Mouse (Mus musculus) lung, adult 2 months (tissue): ENCODE results near the gene Olfr1504. TPM values are rescaled to one million over a fixed set of nuclear protein-coding genes. Genes with fewer than 3 reads are reported as not detected.
"Not testable (repeated sequence)": the region's sequence is repeated elsewhere in the genome, so short reads cannot be mapped to it uniquely, and the experiment has no call there.

Experiments used
- DNase-seq: peaks from one replicate; pipeline ENCODE4 v3.0.0; 2022
- H3K4me1 ChIP-seq: fragments of 200-500 bp; 2 replicates; pipeline ENCODE4 v1.6.1; 2011; ENCODE audit warnings: low read length; ENCODE audit not compliant: control insufficient read depth, insufficient read depth
- H3K4me3 ChIP-seq: fragments of 200-500 bp; replicated peaks from 2 replicates; pipeline ENCODE3; 2011; ENCODE audit warnings: low read depth, mild to moderate bottlenecking, control low read depth, low read length; ENCODE audit errors: extremely low read depth
- CTCF ChIP-seq: fragments of 200-500 bp; IDR thresholded peaks from 2 replicates; pipeline ENCODE4 v1.5.1; 2011; ENCODE audit warnings: mild to moderate bottlenecking, low read length, control low read depth; ENCODE audit not compliant: insufficient read depth
- POLR2A ChIP-seq: fragments of 200-500 bp; IDR thresholded peaks from 2 replicates; pipeline ENCODE4 v1.6.1; 2011; ENCODE audit warnings: low read depth, mild to moderate bottlenecking, control low read depth, low read length, borderline replicate concordance; ENCODE audit errors: extremely low read depth
- WGBS: fragments of 180-500 bp; shearing (Covaris S2); methylation state at CpG from one replicate; pipeline ENCODE4 v1.1.7; 2018; 5-methylcytosine and 5-hydroxymethylcytosine counted together
- polyA plus RNA-seq: library from polyadenylated mRNA; depleted of rRNA; stranded (reverse); fragments of >200 nt; gene quantifications from 2 replicates; pipeline ENCODE4 v1.2.3, GENCODE M21; 2012; rRNA removed

The Olfr1504 gene
- not detected in 2 replicates for polyA plus RNA-seq

- Histone ChIP-seq H3K4me3 (no peak within 1 kb of the TSS), H3K4me1 (no peaks in the 10 kb centered on the region)
- TF ChIP-seq POLR2A, result no peak
- TF ChIP-seq CTCF, result no peak
- WGBS, result 46% methylated on average over 1 of the region's 1 CpGs
- DNase-seq, result no peak
Observed at GRCm38 (mm10) chr19:13897828-13898227, at the start of gene Olfr1504. TSS of gene Olfr1504 (minus strand) at chr19:13897928.

GRCm38 (mm10) chr19:13913230-13913629, 15.5 kb upstream of the Olfr1504 start, which contains the start of gene Olfr1505:
TSS of gene Olfr1505 (plus strand) at chr19:13913530.
- TF ChIP-seq CTCF, result no peak
- TF ChIP-seq POLR2A, result no peak
- WGBS, result 62% methylated on average over 2 of the region's 2 CpGs

GRCm38 (mm10) chr19:13861495-13861894, 36.2 kb downstream of the Olfr1504 start, which contains the start of gene Olfr1502:
TSS of gene Olfr1502 (plus strand) at chr19:13861795.
- Histone ChIP-seq H3K4me1 (no peaks in the 10 kb centered on the region), H3K4me3 (no peak within 1 kb of the TSS)
- DNase-seq, result no peak
- WGBS, result 86% methylated on average over 1 of the region's 1 CpGs
- TF ChIP-seq POLR2A, result no peak

More at GRCm38 (mm10) chr19:13913230-13913629, 15.5 kb upstream of the Olfr1504 start, which contains the start of gene Olfr1505:
- Histone ChIP-seq H3K4me1 (no peaks in the 10 kb centered on the region), H3K4me3 (no peak within 1 kb of the TSS)
- no peak for DNase-seq

- not testable (repeated sequence) for DNase-seq, H3K4me3 ChIP-seq, H3K4me1 ChIP-seq
Observed at GRCm38 (mm10) chr19:13850592-13850991, 47.1 kb downstream of the Olfr1504 start, which contains the start of gene Olfr1501. TSS of gene Olfr1501 (minus strand) at chr19:13850692.

Other genes with a start within 250 kb of the Olfr1504 start
- not detected in 2 replicates for gene Olfr1490, start 246.8 kb downstream of the Olfr1504 start, polyA plus RNA-seq
- not detected in 2 replicates for gene Olfr1491, start 200.7 kb downstream of the Olfr1504 start, polyA plus RNA-seq
- gene Olfr1493-ps1, start 174.7 kb downstream of the Olfr1504 start, polyA plus RNA-seq, result not detected in 2 replicates
- not detected in 2 replicates for gene Olfr1494, start 158.2 kb downstream of the Olfr1504 start, polyA plus RNA-seq
- gene Olfr1495, start 133.3 kb downstream of the Olfr1504 start, polyA plus RNA-seq, result not detected in 2 replicates
- not detected in 2 replicates for gene Olfr1496, start 120.0 kb downstream of the Olfr1504 start, polyA plus RNA-seq
- gene Olfr1497, start 99.7 kb downstream of the Olfr1504 start, polyA plus RNA-seq, result not detected in 2 replicates
- gene Olfr1499, start 78.5 kb downstream of the Olfr1504 start, polyA plus RNA-seq, result not detected in 2 replicates
- not detected in 2 replicates for gene Olfr1500, start 67.4 kb downstream of the Olfr1504 start, polyA plus RNA-seq
- not detected in 2 replicates for gene Olfr1501, start 47.2 kb downstream of the Olfr1504 start, polyA plus RNA-seq
- gene Olfr1502, start 36.1 kb downstream of the Olfr1504 start, polyA plus RNA-seq, result not detected in 2 replicates
- gene Olfr1505, start 15.6 kb upstream of the Olfr1504 start, polyA plus RNA-seq, result not detected in 2 replicates